Mouse (Mus musculus) liver, postnatal 0 days (tissue): ENCODE measurements at regions not wholly inside any gene's neighbourhood (a gene's known extent, or its start where the extent isn't known, plus 50 kb on each side); places are given as distances from the start of the nearest gene placed in this dataset.

Source experiments
- ATAC-seq: fragments of 200-750 bp; cut with Nextera tagmentation; 2 replicates; pipeline ENCODE4 v1.8.0; 2017; ENCODE audit warnings: mild to moderate bottlenecking, moderate library complexity
- DNase-seq: peaks from one replicate; pipeline ENCODE4 v3.0.0-alpha.2; 2016
- H3K27ac ChIP-seq: fragments of 300-500 bp; sonication (generic); 2 replicates; pipeline ENCODE4 v1.5.1; 2014; ENCODE audit warnings: antibody characterized with exemption, moderate library complexity, mild to moderate bottlenecking, low read depth
- H3K27me3 ChIP-seq: fragments of 300-500 bp; sonication (generic); 2 replicates; pipeline ENCODE4 v1.6.1; 2014; ENCODE audit warnings: low read length, control low read depth, mixed read lengths; ENCODE audit not compliant: insufficient read depth
- H3K36me3 ChIP-seq: fragments of 300-500 bp; sonication (generic); replicated peaks from 2 replicates; pipeline ENCODE4 v1.6.1; 2014; ENCODE audit warnings: mild to moderate bottlenecking, control low read depth, low read length, moderate library complexity, mixed read lengths; ENCODE audit not compliant: insufficient read depth
- H3K4me1 ChIP-seq: fragments of 300-500 bp; sonication (generic); 2 replicates; pipeline ENCODE4 v1.6.1; 2014; ENCODE audit warnings: antibody characterized with exemption, mild to moderate bottlenecking, control low read depth; ENCODE audit not compliant: insufficient read depth
- H3K4me2 ChIP-seq: fragments of 300-500 bp; sonication (generic); 2 replicates; pipeline ENCODE4 v1.6.1; 2014; ENCODE audit warnings: low read depth, mild to moderate bottlenecking, low read length, moderate library complexity, mixed read lengths
- H3K4me3 ChIP-seq: fragments of 300-500 bp; sonication (generic); 2 replicates; pipeline ENCODE4 v1.5.1; 2014; ENCODE audit warnings: low read depth, low read length
- H3K9ac ChIP-seq: fragments of 300-500 bp; sonication (generic); replicated peaks from 2 replicates; pipeline ENCODE4 v1.6.1; 2014; ENCODE audit warnings: mild to moderate bottlenecking, moderate library complexity
- H3K9me3 ChIP-seq: fragments of 300-500 bp; sonication (generic); 2 replicates; pipeline ENCODE4 v1.6.1; 2016; ENCODE audit warnings: mild to moderate bottlenecking, control low read depth, low read length, mixed read lengths
- CTCF ChIP-seq: sonication (generic); IDR thresholded peaks from 2 replicates; pipeline ENCODE4 v1.5.1; 2016; ENCODE audit warnings: antibody characterized with exemption, low read depth
- EP300 ChIP-seq: IDR thresholded peaks from 2 replicates; pipeline ENCODE4 v1.6.1; 2016; ENCODE audit warnings: antibody characterized with exemption, low read depth, mild to moderate bottlenecking
- WGBS: fragments of 180-500 bp; shearing (Covaris S2); extraction: QIAGEN DNeasy Blood & Tissue Kit; methylation state at CpG from one replicate; pipeline ENCODE4 v1.1.7; 2014; ENCODE audit not compliant: insufficient replicate concordance; 5-methylcytosine and 5-hydroxymethylcytosine counted together

DNA sequence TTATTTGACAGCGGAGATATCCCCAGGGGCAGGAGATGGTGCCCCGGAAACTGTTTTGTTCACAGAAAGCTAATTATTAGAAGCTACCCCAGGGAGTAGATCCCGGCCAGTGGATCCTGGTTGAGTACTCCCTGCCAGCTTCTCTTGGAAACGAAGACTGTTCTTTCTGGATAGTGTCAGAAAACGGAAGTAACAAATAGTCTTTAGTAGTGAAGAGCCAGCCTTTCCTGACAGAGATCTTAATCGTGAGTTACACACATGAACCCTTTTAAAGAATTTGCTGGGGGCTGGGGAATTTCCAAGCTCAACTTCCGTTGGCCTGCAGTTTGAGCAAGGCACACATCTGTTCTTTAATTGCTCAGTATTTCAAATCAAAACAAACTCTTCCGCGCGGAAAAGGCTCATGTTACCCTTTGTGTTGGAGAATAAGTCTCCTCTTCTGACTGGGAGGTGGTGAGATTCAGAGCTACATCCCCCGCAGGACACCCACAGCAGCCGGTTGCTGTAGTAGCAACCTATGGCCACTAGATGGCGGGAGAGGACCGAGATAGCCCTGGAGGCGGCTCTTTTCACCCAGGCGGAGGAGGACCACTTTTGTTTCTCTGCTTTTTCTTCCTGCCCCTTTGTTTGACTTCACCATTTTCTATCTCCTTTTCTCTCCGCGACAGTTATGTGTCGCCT lies 137.6 kb upstream of the Slc24a2 start:
- DNase-seq = peak; percentile 74
- no peak for TF ChIP-seq EP300
- TF ChIP-seq CTCF = peak; percentile 93
- Histone ChIP-seq H3K27me3 (0 out of 2 replicates have a peak, but pooled peaks cover 9% of the 10 kb centered on the region), H3K4me2 (peak overlapping the region; percentile 63), H3K27ac (no peak overlapping the region), H3K9me3 (no peaks in the 10 kb centered on the region), H3K4me3 (peak overlapping the region; percentile 28), H3K9ac (no peak overlapping the region), H3K36me3 (no peaks in the 10 kb centered on the region), H3K4me1 (0 out of 2 replicates have a peak, but pooled peaks cover 3% of the 10 kb centered on the region)
- peak; percentile 54 for ATAC-seq
- 8% methylated on average over 19 of the region's 19 CpGs for WGBS

DNA sequence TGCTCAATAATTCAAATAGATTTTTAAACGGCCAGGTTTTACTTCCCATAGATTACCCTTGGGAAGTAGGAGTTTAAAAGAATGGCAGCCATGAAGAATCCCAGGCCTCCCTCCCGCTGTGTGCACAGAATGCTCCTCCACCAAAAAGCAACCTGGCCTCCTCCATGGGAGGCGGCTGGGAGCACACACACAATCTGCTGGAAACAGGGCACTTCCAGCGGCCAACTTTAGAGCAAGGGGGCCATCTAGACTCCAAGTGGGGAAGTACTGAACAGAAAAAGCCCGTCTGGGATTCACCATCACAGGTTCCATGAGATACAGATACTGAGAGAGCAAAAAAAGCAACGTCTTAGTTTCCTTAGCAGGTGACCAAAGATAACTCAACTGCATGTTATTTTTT lies 131.9 kb upstream of the Slc24a2 start:
- H3K4me3 ChIP-seq = no peak overlapping the region

DNA sequence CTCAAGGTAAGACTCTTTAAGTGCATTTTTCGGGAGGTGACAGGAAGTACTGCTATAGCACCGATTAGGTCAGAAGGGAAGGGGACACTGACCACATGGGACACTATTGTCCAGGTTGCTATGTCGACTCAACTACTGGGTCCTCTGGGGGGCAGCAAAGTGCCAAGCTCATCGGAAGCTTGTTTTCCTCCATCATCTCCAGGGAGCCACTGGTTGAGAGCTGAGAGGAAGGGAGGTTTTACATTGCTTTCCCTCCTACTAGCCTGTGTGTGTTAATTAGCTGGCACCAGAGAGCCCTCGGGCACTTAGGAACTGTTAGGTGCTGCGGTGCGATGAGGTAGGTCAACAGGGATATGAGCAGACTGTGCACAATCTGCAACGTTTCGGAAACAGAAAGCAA lies 129.2 kb upstream of the Slc24a2 start:
- H3K4me2 ChIP-seq = no peak overlapping the region
- H3K9me3 ChIP-seq = no peaks in the 10 kb centered on the region
- DNase-seq (no peak), ATAC-seq (no peak)
- H3K27ac ChIP-seq = no peak overlapping the region
- no peaks in the 10 kb centered on the region for H3K36me3 ChIP-seq
- no peak overlapping the region for H3K9ac ChIP-seq
- H3K27me3 ChIP-seq = no peaks in the 10 kb centered on the region
- no peaks in the 10 kb centered on the region for H3K4me1 ChIP-seq
- 35% methylated on average over 9 of the region's 9 CpGs for WGBS
- no peak for TF ChIP-seq EP300
- TF ChIP-seq CTCF = peak; percentile 44
- no peak overlapping the region for H3K4me3 ChIP-seq

More for the DNA sequence above, 131.9 kb upstream of the Slc24a2 start:
- no peaks in the 10 kb centered on the region for H3K27me3 ChIP-seq
- no peak overlapping the region for H3K4me2 ChIP-seq
- TF ChIP-seq EP300 (no peak), CTCF (peak; percentile 25)
- H3K36me3 ChIP-seq = no peaks in the 10 kb centered on the region
- no peak overlapping the region for H3K27ac ChIP-seq
- 31% methylated on average over 6 of the region's 6 CpGs for WGBS
- H3K9ac ChIP-seq = no peak overlapping the region
- H3K9me3 ChIP-seq = no peaks in the 10 kb centered on the region
- H3K4me1 ChIP-seq = no peaks in the 10 kb centered on the region
- DNase-seq (no peak), ATAC-seq (no peak)

DNA sequence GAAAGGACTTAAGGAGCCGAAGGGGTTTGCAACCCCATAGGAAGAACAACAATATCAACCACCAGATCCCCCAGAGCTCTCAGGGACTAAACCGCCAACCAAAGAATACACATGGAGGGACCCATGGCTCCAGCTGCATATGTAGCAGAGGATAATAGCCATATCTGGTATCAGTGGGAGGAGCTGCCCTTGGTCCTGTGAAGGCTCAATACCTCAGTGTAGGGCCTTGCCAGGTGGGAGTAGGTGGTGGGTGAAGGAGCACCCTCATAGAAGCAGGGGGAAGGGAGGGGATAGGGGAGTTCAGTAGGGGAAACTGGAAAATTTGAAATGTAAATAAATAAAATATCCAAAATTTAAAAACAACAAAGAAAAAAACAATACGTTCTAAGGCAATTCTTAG lies 128.7 kb upstream of the Slc24a2 start:
- WGBS = 80% methylated on average over 3 of the region's 3 CpGs
- no peak for ATAC-seq
- TF ChIP-seq EP300 = no peak
- TF ChIP-seq CTCF = no peak

DNA sequence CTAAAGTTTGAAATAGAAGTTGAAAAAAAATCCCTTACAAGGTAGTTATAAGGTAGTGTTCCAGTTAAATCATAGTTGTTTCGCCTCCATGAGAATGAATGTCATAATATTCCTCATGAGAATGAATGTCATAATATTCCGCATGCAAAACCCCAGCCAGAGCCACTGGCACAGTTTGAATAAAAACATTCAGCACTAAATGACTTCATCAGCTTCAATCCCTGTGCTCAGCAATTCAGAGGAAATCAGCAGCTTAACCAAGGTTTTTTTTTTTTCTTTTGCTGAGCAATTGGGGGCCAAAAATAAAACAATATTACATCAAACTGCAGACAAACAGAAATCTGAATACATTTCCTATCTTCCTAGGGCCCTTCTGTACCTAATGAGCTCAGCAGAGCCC lies 102.7 kb upstream of the Slc24a2 start:
- TF ChIP-seq CTCF = no peak
- no peak for TF ChIP-seq EP300
- DNase-seq = no peak

More for the DNA sequence above, 128.7 kb upstream of the Slc24a2 start:
- no peaks in the 10 kb centered on the region for H3K36me3 ChIP-seq
- no peaks in the 10 kb centered on the region for H3K9me3 ChIP-seq
- no peaks in the 10 kb centered on the region for H3K4me1 ChIP-seq
- H3K27ac ChIP-seq = no peak overlapping the region
- H3K4me3 ChIP-seq = no peak overlapping the region
- no peaks in the 10 kb centered on the region for H3K27me3 ChIP-seq
- H3K4me2 ChIP-seq = no peak overlapping the region
- no peak overlapping the region for H3K9ac ChIP-seq
- DNase-seq = no peak

DNA sequence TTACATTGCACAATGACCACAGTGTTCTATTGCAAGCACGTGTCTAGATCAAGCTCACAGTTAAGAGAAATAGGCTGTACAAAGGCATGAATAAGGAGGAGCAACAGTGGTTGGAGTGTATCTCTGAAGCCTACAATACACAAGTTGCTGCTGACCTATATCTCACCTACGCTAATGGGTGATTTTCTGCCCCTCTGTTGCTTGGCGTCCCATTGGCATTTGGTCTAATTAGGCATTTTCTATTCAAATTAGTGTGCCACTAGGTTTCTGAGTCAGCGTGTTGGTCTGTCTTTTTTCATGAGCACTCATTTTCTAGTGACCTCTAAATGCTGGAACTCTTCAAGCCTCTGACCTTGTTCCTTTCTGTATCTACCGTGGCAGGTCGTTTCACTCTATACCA lies 98.9 kb upstream of the Slc24a2 start:
- DNase-seq = no peak
- WGBS = 78% methylated on average over 6 of the region's 6 CpGs
- no peak for ATAC-seq

More for the DNA sequence above, 102.7 kb upstream of the Slc24a2 start:
- Histone ChIP-seq H3K4me1 (no peaks in the 10 kb centered on the region), H3K36me3 (no peaks in the 10 kb centered on the region), H3K9ac (no peak overlapping the region), H3K4me3 (no peak overlapping the region), H3K9me3 (no peaks in the 10 kb centered on the region), H3K27ac (no peak overlapping the region), H3K27me3 (no peaks in the 10 kb centered on the region), H3K4me2 (no peak overlapping the region)
- 76% methylated on average over 2 of the region's 2 CpGs for WGBS
- ATAC-seq = no peak

More for the DNA sequence above, 98.9 kb upstream of the Slc24a2 start:
- Histone ChIP-seq H3K4me1 (no peaks in the 10 kb centered on the region), H3K4me2 (no peak overlapping the region), H3K27ac (no peak overlapping the region), H3K9me3 (no peaks in the 10 kb centered on the region), H3K9ac (no peak overlapping the region), H3K27me3 (no peaks in the 10 kb centered on the region), H3K36me3 (no peaks in the 10 kb centered on the region), H3K4me3 (no peak overlapping the region)
- TF ChIP-seq EP300 (no peak), CTCF (no peak)
